Mouse (Mus musculus): ENCODE measurements around the gene Slc25a26. TPM values are rescaled to one million over a fixed set of nuclear protein-coding genes. Genes with fewer than 3 reads are reported as not detected.

The Slc25a26 gene
- polyA plus RNA-seq, 1 experiment from 2014 or later, result 9.1 TPM

- H3K9me3 ChIP-seq, result no peaks in the 10 kb centered on the region
- no peak overlapping the region for H3K4me3 ChIP-seq
- peak; percentile 80 for ATAC-seq (replicated peaks)
- H3K4me2 ChIP-seq (replicated peaks), result no peak overlapping the region
- no peaks in the 10 kb centered on the region for H3K27me3 ChIP-seq
- H3K36me3 ChIP-seq, result no peaks in the 10 kb centered on the region
- H3K9ac ChIP-seq (replicated peaks), result no peak overlapping the region
- H3K27ac ChIP-seq (replicated peaks), result peak overlapping the region; percentile 51
- peaks cover 36% of the 10 kb centered on the region for H3K4me1 ChIP-seq
- WGBS, result 10% methylated on average over 10 of the region's 10 CpGs
These were observed 147.7 kb downstream of the Slc25a26 start for GRCm38 (mm10) chr6:94647574-94648430.

GRCm38 (mm10) chr6:94648496-94648895 is 148.4 kb downstream of the Slc25a26 start:
- no peak overlapping the region for H3K4me2 ChIP-seq (replicated peaks)
- no peak overlapping the region for H3K9ac ChIP-seq (replicated peaks)
- peak overlapping the region; percentile 51 for H3K27ac ChIP-seq (replicated peaks)
- no peaks in the 10 kb centered on the region for H3K36me3 ChIP-seq
- no peaks in the 10 kb centered on the region for H3K27me3 ChIP-seq
- no peaks in the 10 kb centered on the region for H3K9me3 ChIP-seq
- H3K4me1 ChIP-seq, result peaks cover 39% of the 10 kb centered on the region
- 37% methylated on average over 4 of the region's 4 CpGs for WGBS
- H3K4me3 ChIP-seq, result no peak overlapping the region
- no peak; the same call in 1 of the 2 replicates for ATAC-seq (replicated peaks)

- Histone ChIP-seq H3K36me3 (no peaks in the 10 kb centered on the region), H3K9ac (replicated peaks) (no peak overlapping the region), H3K4me1 (peaks cover 39% of the 10 kb centered on the region), H3K27me3 (no peaks in the 10 kb centered on the region), H3K4me3 (no peak overlapping the region), H3K4me2 (replicated peaks) (no peak overlapping the region), H3K9me3 (no peaks in the 10 kb centered on the region), H3K27ac (replicated peaks) (no peak overlapping the region)
- 67% methylated on average over 1 of the region's 1 CpGs for WGBS
- no peak for ATAC-seq (replicated peaks)
These were observed 149.5 kb downstream of the Slc25a26 start for GRCm38 (mm10) chr6:94649637-94650036.

GRCm38 (mm10) chr6:94651541-94651940 is 151.4 kb downstream of the Slc25a26 start:
- H3K9me3 ChIP-seq, result no peaks in the 10 kb centered on the region
- ATAC-seq (replicated peaks), result no peak
- WGBS, result 82% methylated on average over 17 of the region's 17 CpGs
- no peak overlapping the region for H3K9ac ChIP-seq (replicated peaks)
- no peak overlapping the region for H3K4me3 ChIP-seq
- no peak overlapping the region for H3K27ac ChIP-seq (replicated peaks)
- peaks cover 49% of the 10 kb centered on the region for H3K4me1 ChIP-seq
- H3K4me2 ChIP-seq (replicated peaks), result no peak overlapping the region
- H3K36me3 ChIP-seq, result no peaks in the 10 kb centered on the region
- H3K27me3 ChIP-seq, result no peaks in the 10 kb centered on the region

- H3K4me2 ChIP-seq (replicated peaks), result no peak overlapping the region
- no peak overlapping the region for H3K27ac ChIP-seq (replicated peaks)
- no peaks in the 10 kb centered on the region for H3K27me3 ChIP-seq
- H3K36me3 ChIP-seq, result no peaks in the 10 kb centered on the region
- H3K4me1 ChIP-seq, result peaks cover 45% of the 10 kb centered on the region
- ATAC-seq (replicated peaks), result no peak
- WGBS, result 34% methylated on average over 6 of the region's 6 CpGs
- no peaks in the 10 kb centered on the region for H3K9me3 ChIP-seq
- H3K4me3 ChIP-seq, result no peak overlapping the region
- no peak overlapping the region for H3K9ac ChIP-seq (replicated peaks)
These were observed 152.6 kb downstream of the Slc25a26 start for GRCm38 (mm10) chr6:94652659-94653213.

- peaks cover 36% of the 10 kb centered on the region for H3K4me1 ChIP-seq
- no peak overlapping the region for H3K4me2 ChIP-seq (replicated peaks)
- no peak overlapping the region for H3K9ac ChIP-seq (replicated peaks)
- no peak overlapping the region for H3K4me3 ChIP-seq
- H3K36me3 ChIP-seq, result no peaks in the 10 kb centered on the region
- no peaks in the 10 kb centered on the region for H3K27me3 ChIP-seq
- no peak for ATAC-seq (replicated peaks)
- 65% methylated on average over 10 of the region's 10 CpGs for WGBS
- no peaks in the 10 kb centered on the region for H3K9me3 ChIP-seq
- H3K27ac ChIP-seq (replicated peaks), result no peak overlapping the region
These were observed 153.5 kb downstream of the Slc25a26 start for GRCm38 (mm10) chr6:94653388-94654316.

Small RNA genes within 50 kb of the gene (microRNA-seq; reads per million reads assigned to microRNA genes)
- not detected for gene Mir7041

Other genes with a start within 250 kb of the Slc25a26 start
- 36.7 and 38.0 TPM in 2 replicates for gene Magi1, start 216.4 kb upstream of the Slc25a26 start, polyA plus RNA-seq (2015; fragmentation: Nextera tagmentation; extraction: Ambion mirVana)
- gene Lrig1, start 199.8 kb downstream of the Slc25a26 start, polyA plus RNA-seq (2015; fragmentation: Nextera tagmentation; extraction: Ambion mirVana), result 7.4 and 9.8 TPM in 2 replicates

Data from forebrain, embryonic 15.5 days (tissue).